Mouse (Mus musculus) liver, adult 2 months (tissue): ENCODE data around the gene F2r. TPM values are rescaled to one million over a fixed set of nuclear protein-coding genes. Genes with fewer than 3 reads are reported as not detected.

Source experiments
- DNase-seq: peaks from one replicate; pipeline ENCODE4 v3.0.0-alpha.2; 2011; ENCODE audit warnings: low read depth, low spot score; ENCODE audit errors: extremely low read depth
- H3K27ac ChIP-seq: fragments of 200-500 bp; replicated peaks from 2 replicates; pipeline ENCODE4 v1.5.1; 2012; ENCODE audit warnings: low read depth, mild to moderate bottlenecking, control low read depth, inconsistent platforms, low read length; ENCODE audit not compliant: insufficient read depth
- H3K27me3 ChIP-seq: fragments of 200-500 bp; 2 replicates; pipeline ENCODE4 v1.6.1; 2012; ENCODE audit warnings: mild to moderate bottlenecking, moderate library complexity, low read length, inconsistent platforms; ENCODE audit not compliant: control insufficient read depth, insufficient read depth
- H3K36me3 ChIP-seq: fragments of 200-500 bp; 2 replicates; pipeline ENCODE4 v1.6.1; 2012; ENCODE audit warnings: low read length, inconsistent platforms; ENCODE audit not compliant: control insufficient read depth, insufficient read depth
- H3K4me1 ChIP-seq: fragments of 200-500 bp; 2 replicates; pipeline ENCODE4 v1.6.1; 2011; ENCODE audit warnings: low read length; ENCODE audit not compliant: control insufficient read depth, insufficient read depth
- H3K4me3 ChIP-seq: fragments of 200-500 bp; 2 replicates; pipeline ENCODE4 v1.5.1; 2011; ENCODE audit warnings: low read depth, mild to moderate bottlenecking, control low read depth, low read length, moderate library complexity; ENCODE audit not compliant: insufficient read depth
- H3K79me2 ChIP-seq: fragments of 200-500 bp; 2 replicates; pipeline ENCODE4 v1.6.1; 2012; ENCODE audit warnings: inconsistent platforms, mild to moderate bottlenecking, low read length, moderate library complexity; ENCODE audit not compliant: control insufficient read depth, insufficient read depth
- H3K9ac ChIP-seq: fragments of 200-500 bp; 2 replicates; pipeline ENCODE4 v1.6.1; 2012; ENCODE audit warnings: low read depth, mild to moderate bottlenecking, control low read depth, inconsistent platforms, low read length
- CTCF ChIP-seq: fragments of 200-500 bp; IDR thresholded peaks from 2 replicates; pipeline ENCODE4 v1.5.1; 2011; ENCODE audit warnings: low read depth, low read length, control low read depth
- POLR2A ChIP-seq: fragments of 200-500 bp; IDR thresholded peaks from 2 replicates; pipeline ENCODE4 v1.6.1; 2011; ENCODE audit warnings: low read length, control low read depth; ENCODE audit not compliant: insufficient read depth; ENCODE audit errors: extremely low read depth
- WGBS: fragments of 180-500 bp; shearing (Covaris S2); methylation state at CpG from one replicate; pipeline ENCODE4 v1.1.7; 2018; 5-methylcytosine and 5-hydroxymethylcytosine counted together
- polyA plus RNA-seq: library from polyadenylated mRNA; depleted of rRNA; stranded (reverse); fragments of >200 nt; gene quantifications from 2 replicates; pipeline ENCODE4 v1.2.3, GENCODE M21; 2012
- total RNA-seq: library from RNA; depleted of rRNA; stranded (reverse); fragments of >200 nt; gene quantifications from 2 replicates; pipeline ENCODE4 v1.2.3, GENCODE M21; 2014

The F2r gene
- total and polyA plus RNA-seq, 2 experiments = 7.8 to 10.0 TPM

- Histone ChIP-seq H3K4me3 (no peak overlapping the region), H3K4me1 (no peaks in the 10 kb centered on the region; the same call in 1 of the 2 replicates), H3K27ac (no peak overlapping the region), H3K79me2 (peaks cover 2% of the 10 kb centered on the region; the same call in 1 of the 2 replicates), H3K9ac (no peak overlapping the region), H3K36me3 (peaks cover 53% of the 10 kb centered on the region), H3K27me3 (no peaks in the 10 kb centered on the region)
- TF ChIP-seq POLR2A = no peak
- no peak for TF ChIP-seq CTCF
- DNase-seq = no peak
- WGBS = 92% methylated on average over 10 of the region's 10 CpGs
These were observed 19.4 kb upstream of the F2r start for GRCm38 (mm10) chr13:95637737-95638136.

GRCm38 (mm10) chr13:95635301-95635700 lies 17.0 kb upstream of the F2r start:
- Histone ChIP-seq H3K4me1 (no peaks in the 10 kb centered on the region; the same call in 1 of the 2 replicates), H3K27me3 (no peaks in the 10 kb centered on the region), H3K4me3 (no peak overlapping the region), H3K79me2 (no peaks in the 10 kb centered on the region), H3K36me3 (peaks cover 51% of the 10 kb centered on the region), H3K27ac (no peak overlapping the region), H3K9ac (no peak overlapping the region)
- 94% methylated on average over 12 of the region's 12 CpGs for WGBS
- no peak for TF ChIP-seq CTCF
- TF ChIP-seq POLR2A = no peak
- DNase-seq = no peak

- H3K27me3 ChIP-seq = no peaks in the 10 kb centered on the region
- TF ChIP-seq CTCF = no peak
- no peak for TF ChIP-seq POLR2A
- WGBS = 53% methylated on average over 2 of the region's 2 CpGs
- H3K79me2 ChIP-seq = no peaks in the 10 kb centered on the region
- DNase-seq = no peak
- peaks cover 57% of the 10 kb centered on the region for H3K36me3 ChIP-seq
- H3K9ac ChIP-seq = no peak overlapping the region
- H3K4me3 ChIP-seq = no peak overlapping the region
- H3K27ac ChIP-seq = no peak overlapping the region
- H3K4me1 ChIP-seq = no peaks in the 10 kb centered on the region; the same call in 1 of the 2 replicates
These were observed 16.2 kb upstream of the F2r start for GRCm38 (mm10) chr13:95634451-95634850.

- peaks cover 59% of the 10 kb centered on the region for H3K36me3 ChIP-seq
- no peak overlapping the region for H3K9ac ChIP-seq
- TF ChIP-seq CTCF (no peak), POLR2A (no peak)
- no peak overlapping the region for H3K27ac ChIP-seq
- no peak overlapping the region for H3K4me3 ChIP-seq
- H3K79me2 ChIP-seq = no peaks in the 10 kb centered on the region
- H3K4me1 ChIP-seq = no peaks in the 10 kb centered on the region
- no peak for DNase-seq
- 73% methylated on average over 2 of the region's 2 CpGs for WGBS
- H3K27me3 ChIP-seq = no peaks in the 10 kb centered on the region
These were observed 15.1 kb upstream of the F2r start for GRCm38 (mm10) chr13:95633384-95633783.

- no peak overlapping the region for H3K9ac ChIP-seq
- H3K79me2 ChIP-seq = no peaks in the 10 kb centered on the region
- TF ChIP-seq POLR2A (no peak), CTCF (no peak)
- peaks cover under 1% of the 10 kb centered on the region; the same call in 1 of the 2 replicates for H3K4me1 ChIP-seq
- no peak for DNase-seq
- H3K36me3 ChIP-seq = peaks cover 55% of the 10 kb centered on the region
- 95% methylated on average over 6 of the region's 6 CpGs for WGBS
- H3K27me3 ChIP-seq = no peaks in the 10 kb centered on the region
- H3K27ac ChIP-seq = no peak overlapping the region
- H3K4me3 ChIP-seq = no peak overlapping the region
These were observed 13.9 kb upstream of the F2r start for GRCm38 (mm10) chr13:95632144-95632543.

GRCm38 (mm10) chr13:95630747-95631146 lies 12.5 kb upstream of the F2r start:
- WGBS = 52% methylated on average over 2 of the region's 2 CpGs
- Histone ChIP-seq H3K4me3 (no peak overlapping the region), H3K36me3 (peaks cover 49% of the 10 kb centered on the region), H3K4me1 (peaks cover 3% of the 10 kb centered on the region; the same call in 1 of the 2 replicates), H3K27ac (no peak overlapping the region), H3K27me3 (no peaks in the 10 kb centered on the region), H3K9ac (no peak overlapping the region), H3K79me2 (no peaks in the 10 kb centered on the region)
- no peak for DNase-seq
- TF ChIP-seq POLR2A = no peak
- no peak for TF ChIP-seq CTCF
